Mouse (Mus musculus) Patski (cell line): ENCODE results near the gene Atf3. TPM values are rescaled to one million over a fixed set of nuclear protein-coding genes. Genes with fewer than 3 reads are reported as not detected.
"Not testable (repeated sequence)": the region's sequence is repeated elsewhere in the genome, so short reads cannot be mapped to it uniquely, and the experiment has no call there.

Source experiments
- ATAC-seq: fragments of 100-300 bp; one replicate; pipeline ENCODE4 v1.8.0; 2021
- CTCF ChIA-PET: fragments of 350-600 bp; sonication (Branson Sonifier 250); formaldehyde crosslinking; loops from one replicate; lab custom pipeline; 2022; ENCODE audit warnings: inconsistent platforms; lab: Charles Lee
- POLR2A ChIA-PET: fragments of 350-600 bp; sonication (Branson Sonifier 250); formaldehyde crosslinking; loops from one replicate; lab custom pipeline; 2022; ENCODE audit warnings: antibody characterized with exemption, inconsistent platforms; lab: Charles Lee
- DNase-seq: peaks from one replicate; pipeline ENCODE4 v3.0.0-alpha.2; 2011; ENCODE audit warnings: low read depth, low spot score
- H3K27me3 ChIP-seq: fragments of 371-371 bp; one replicate; pipeline ENCODE4 v1.5.1; 2021
- CTCF ChIP-seq: fragments of 100-300 bp; IDR thresholded peaks from one replicate; pipeline ENCODE4 v1.5.1; 2021
- in situ Hi-C: fragments of 300-500 bp; cut with MboI; formaldehyde crosslinking; loops from 3 replicates; pipeline ENCODE4 v1.11.1; 2018; ENCODE audit warnings: low pct_unique_long_range_greater_than_20kb, mixed read lengths
- polyA plus RNA-seq: library from polyadenylated mRNA; unstranded; gene quantifications from one replicate; pipeline ENCODE4 v1.2.3, GENCODE M21; 2021

The Atf3 gene
- polyA plus RNA-seq, 1 experiment from 2014 or later, result 47.6 TPM

- ATAC-seq, result no peak
- ChIA-PET POLR2A (interaction anchor here (1.1 kb wide), 1 partner anchor 10 kb away, joined by 3 read pairs; no protein-coding TSS in a partner anchor), CTCF (interaction anchor here (1.3 to 1.6 kb wide), 4 partner anchors 10 to 103 kb away, joined by 3 to 5 read pairs (median 4); no protein-coding TSS in a partner anchor)
- TF ChIP-seq CTCF, result peak; percentile 78
- no peak for DNase-seq
- no peaks in the 10 kb centered on the region for H3K27me3 ChIP-seq
- in situ Hi-C loops, result no loop called here
Observed at GRCm38 (mm10) chr1:191172487-191172886, 45.4 kb downstream of the Atf3 start.

- ChIA-PET CTCF (no interaction called here), POLR2A (interaction anchor here (0.5 kb wide), 1 partner anchor 99 kb away, joined by 3 read pairs; no protein-coding TSS in a partner anchor)
- no peak for TF ChIP-seq CTCF
- in situ Hi-C loops, result no loop called here
- DNase-seq (no peak), ATAC-seq (no peak)
- no peaks in the 10 kb centered on the region for H3K27me3 ChIP-seq
Observed at GRCm38 (mm10) chr1:191170444-191170843, 47.4 kb downstream of the Atf3 start.

- H3K27me3 ChIP-seq, result no peaks in the 10 kb centered on the region
- ATAC-seq (no peak), DNase-seq (no peak)
- CTCF ChIA-PET, result interaction anchor here (1.2 to 1.3 kb wide), 2 partner anchors 11 to 40 kb away, joined by 3 to 5 read pairs; no protein-coding TSS in a partner anchor
- POLR2A ChIA-PET, result no interaction called here
- no peak for TF ChIP-seq CTCF
- in situ Hi-C loops, result no loop called here
Observed at GRCm38 (mm10) chr1:191166189-191166588, 51.6 kb downstream of the Atf3 start.

- POLR2A ChIA-PET, result no interaction called here
- in situ Hi-C loops, result no loop called here
- CTCF ChIA-PET, result no interaction called here
- TF ChIP-seq CTCF, result no peak
- ATAC-seq (no peak), DNase-seq (no peak)
- H3K27me3 ChIP-seq, result no peaks in the 10 kb centered on the region
Observed at GRCm38 (mm10) chr1:191164717-191165116, 53.1 kb downstream of the Atf3 start, which contains the start of gene Fam71a. TSS of gene Fam71a (minus strand) at chr1:191164817.

GRCm38 (mm10) chr1:191154314-191154713, 63.5 kb downstream of the Atf3 start:
- no peak for TF ChIP-seq CTCF
- peak; percentile 82 for ATAC-seq

GRCm38 (mm10) chr1:191153052-191153451, 64.8 kb downstream of the Atf3 start:
- peak; percentile 68 for TF ChIP-seq CTCF
- ChIA-PET CTCF (interaction anchor here (0.8 to 2.0 kb wide), 4 partner anchors 15 to 75 kb away, joined by 3 to 11 read pairs (median 4); no protein-coding TSS in a partner anchor), POLR2A (no interaction called here)
- in situ Hi-C loops, result no loop called here
- ATAC-seq, result no peak
- no peak for DNase-seq
- no peaks in the 10 kb centered on the region for H3K27me3 ChIP-seq

More at GRCm38 (mm10) chr1:191154314-191154713, 63.5 kb downstream of the Atf3 start:
- DNase-seq, result peak; percentile 81
- in situ Hi-C loops, result no loop called here
- no peaks in the 10 kb centered on the region for H3K27me3 ChIP-seq
- ChIA-PET POLR2A (interaction anchor here (1.1 kb wide), 1 partner anchor 25 kb away, joined by 3 read pairs; no protein-coding TSS in a partner anchor), CTCF (interaction anchor here (0.9 to 2.0 kb wide), 8 partner anchors 11 to 123 kb away, joined by 3 to 11 read pairs (median 3); no protein-coding TSS in a partner anchor)

GRCm38 (mm10) chr1:191150924-191151605, 66.8 kb downstream of the Atf3 start:
- no peak for ATAC-seq
- in situ Hi-C loops, result no loop called here
- H3K27me3 ChIP-seq, result no peaks in the 10 kb centered on the region
- POLR2A ChIA-PET, result no interaction called here
- no peak for TF ChIP-seq CTCF
- DNase-seq, result no peak
- CTCF ChIA-PET, result interaction anchor here (0.7 to 1.7 kb wide), 2 partner anchors 18 to 54 kb away, joined by 3 to 5 read pairs; no protein-coding TSS in a partner anchor

GRCm38 (mm10) chr1:191149489-191149888, 68.3 kb downstream of the Atf3 start:
- in situ Hi-C loops, POLR2A ChIA-PET, ATAC-seq, DNase-seq, H3K27me3 ChIP-seq, CTCF ChIA-PET: not testable (repeated sequence)

- ATAC-seq (peak; percentile 26), DNase-seq (no peak)
- in situ Hi-C loops, result no loop called here
- CTCF ChIA-PET, result interaction anchor here (1.0 kb wide), 1 partner anchor 19 kb away, joined by 3 read pairs; no protein-coding TSS in a partner anchor
- no peak for TF ChIP-seq CTCF
- no peaks in the 10 kb centered on the region for H3K27me3 ChIP-seq
- POLR2A ChIA-PET, result interaction anchor here (0.5 kb wide), 1 partner anchor 99 kb away, joined by 3 read pairs; no protein-coding TSS in a partner anchor
Observed at GRCm38 (mm10) chr1:191140983-191141382, 76.9 kb downstream of the Atf3 start.

- in situ Hi-C loops, result no loop called here
- TF ChIP-seq CTCF, result no peak
- H3K27me3 ChIP-seq, result no peaks in the 10 kb centered on the region
Observed at GRCm38 (mm10) chr1:191138874-191139495, 78.9 kb downstream of the Atf3 start.

More at GRCm38 (mm10) chr1:191138874-191139495, 78.9 kb downstream of the Atf3 start:
- ChIA-PET POLR2A (interaction anchor here (0.6 kb wide), 1 partner anchor 1406 kb away, joined by 3 read pairs; no protein-coding TSS in a partner anchor), CTCF (interaction anchor here (0.7 to 1.3 kb wide), 2 partner anchors 13 to 15 kb away, joined by 3 to 4 read pairs; no protein-coding TSS in a partner anchor)
- DNase-seq (no peak), ATAC-seq (no peak)
